Mouse (Mus musculus): ENCODE data around the gene Fgfr2.

- TF ChIP-seq CTCF (conservative IDR thresholded peaks at IDR 0.05; ENCODE audit: low read length) (no peak), POU5F1 (IDR thresholded peaks at IDR 0.05; ENCODE audit: borderline replicate concordance, low read length) (no peak)
These were observed 2294.7 kb downstream of the Fgfr2 start for GRCm38 (mm10) chr7:130828475-130828874.

All from E14TG2a.4 (cell line).